Mouse (Mus musculus): ENCODE results near the gene Max.

GRCm38 (mm10) chr12:77004893-77005292 lies 42.9 kb upstream of the Max start:
- TF ChIP-seq CTCF (IDR thresholded peaks at IDR 0.05; ENCODE audit: extremely low read depth, insufficient read depth, low read length) (no peak), POLR2A (IDR thresholded peaks at IDR 0.05; ENCODE audit: extremely low read depth, insufficient read depth, low read length) (no peak)

All from cortical plate, adult 2 months (tissue).